Mouse (Mus musculus) CH12.LX (cell line): ENCODE results near the gene Xpnpep2.

Source experiments
- BHLHE40 ChIP-seq: IDR thresholded peaks from 2 replicates; pipeline ENCODE4 v1.6.1; 2011; ENCODE audit warnings: mild to moderate bottlenecking, low read depth, low read length, improper control_type of control experiment
- HCFC1 ChIP-seq: IDR thresholded peaks from 2 replicates; pipeline ENCODE4 v1.6.1; 2012; ENCODE audit warnings: low read depth, mild to moderate bottlenecking, inconsistent platforms, low read length, improper control_type of control experiment
- POLR2A ChIP-seq: IDR thresholded peaks from 2 replicates; pipeline ENCODE4 v1.6.1; 2011; ENCODE audit warnings: low read depth, mild to moderate bottlenecking, improper control_type of control experiment, low read length
- POLR2AphosphoS2 ChIP-seq: IDR thresholded peaks from 2 replicates; pipeline ENCODE4 v1.6.1; 2011; ENCODE audit warnings: low read depth, low read length, improper control_type of control experiment
- SIN3A ChIP-seq: IDR thresholded peaks from 2 replicates; pipeline ENCODE4 v1.6.1; 2012; ENCODE audit warnings: low read length, improper control_type of control experiment, inconsistent platforms
- USF1 ChIP-seq: IDR thresholded peaks from 2 replicates; pipeline ENCODE4 v1.6.1; 2014; ENCODE audit warnings: low read depth, mild to moderate bottlenecking, inconsistent platforms, low read length, improper control_type of control experiment
- ZKSCAN1 ChIP-seq: IDR thresholded peaks from 2 replicates; pipeline ENCODE4 v1.6.1; 2012; ENCODE audit warnings: low read depth, inconsistent platforms, low read length, improper control_type of control experiment, borderline replicate concordance

GRCm38 (mm10) chrX:48124132-48125071 is 15.9 kb downstream of the Xpnpep2 start:
- TF ChIP-seq POLR2AphosphoS2 (no peak), USF1 (no peak), BHLHE40 (no peak), HCFC1 (no peak), POLR2A (no peak), SIN3A (no peak), ZKSCAN1 (no peak)
